In genomic region chr17:43359826-43360619, GRCm38 (mm10) we compare ENCODE assay signal across 9 mouse cellular contexts. TPM values are rescaled to one million over a fixed set of nuclear protein-coding genes. Genes with fewer than 3 reads are reported as not detected.
DNase-seq lines count a peak whose midpoint lies in the region; ATAC-seq and TF ChIP-seq lines count a peak whose summit lies in the region.
"Had no signal": no experiment of that assay in that cellular context is flagged by ENCODE, and none has a peak within 500 bp of the region (broad histone marks: within the 10 kb centered on the region; RNA-seq: fewer than 3 reads in every experiment).

Adgrf5 (plus strand) TSS chr17:43360451.

- no peaks in the 10 kb centered on the region for H3K36me3 ChIP-seq in intestine, postnatal 0 days (ENCODE audit: control insufficient read depth, insufficient read depth)
- no peaks in the 10 kb centered on the region for H3K36me3 ChIP-seq in limb, embryonic 14.5 days (ENCODE audit: control insufficient read depth, insufficient read depth, low read length)

- no peak for TF ChIP-seq POLR2A in limb, embryonic 14.5 days (IDR thresholded peaks at IDR 0.05; ENCODE audit: borderline replicate concordance, extremely low read depth, insufficient read depth, insufficient read length)
- TF ChIP-seq POLR2A in olfactory bulb, adult 2 months (IDR thresholded peaks at IDR 0.05; ENCODE audit: insufficient read depth, low read depth, low read length): no peak; the same call in 1 of the 2 replicates

- peak within 1 kb of the TSS; percentile 51 for H3K4me2 ChIP-seq in intestine, postnatal 0 days (replicated peaks; ENCODE audit: low read depth)
- H3K4me2 ChIP-seq in limb, embryonic 14.5 days (replicated peaks; ENCODE audit: low read depth, low read length, severe bottlenecking): peak within 1 kb of the TSS; percentile 5

- no peak for ATAC-seq in intestine, postnatal 0 days
- ATAC-seq in limb, embryonic 14.5 days (ENCODE audit: low FRiP score, low read depth): no peak

- H3K9ac ChIP-seq in intestine, postnatal 0 days (ENCODE audit: low read depth, low read length): no peak within 1 kb of the TSS
- no peak within 1 kb of the TSS for H3K9ac ChIP-seq in limb, embryonic 14.5 days (ENCODE audit: low read depth, low read length, severe bottlenecking)

- peak within 1 kb of the TSS; percentile 32; the same call in 1 of the 2 replicates for H3K27ac ChIP-seq in left cerebral cortex, adult 2 months
- H3K27ac ChIP-seq in intestine, postnatal 0 days (ENCODE audit: low read depth, low read length): 0 out of 2 replicates have a peak within 1 kb of the TSS, but pooled peaks have one; percentile 29
- H3K27ac ChIP-seq in limb, embryonic 14.5 days (replicated peaks; ENCODE audit: low read depth, low read length): no peak within 1 kb of the TSS
- H3K27ac ChIP-seq in olfactory bulb, adult 2 months (ENCODE audit: insufficient read depth, low read depth, low read length): no peak within 1 kb of the TSS
- H3K27ac ChIP-seq: macrophage had no signal

- WGBS in intestine, postnatal 0 days: 22% methylated on average over 16 of the region's 16 CpGs
- 37% methylated on average over 16 of the region's 16 CpGs for WGBS in limb, embryonic 14.5 days
- WGBS in olfactory bulb, adult 2 months: 65% methylated on average over 16 of the region's 16 CpGs

- H3K27me3 ChIP-seq in intestine, postnatal 0 days (replicated peaks; ENCODE audit: control insufficient read depth, insufficient read depth, low read length): no peaks in the 10 kb centered on the region
- H3K27me3 ChIP-seq in limb, embryonic 14.5 days (ENCODE audit: control insufficient read depth, insufficient read depth, low read length): no peaks in the 10 kb centered on the region

- H3K4me1 ChIP-seq in intestine, postnatal 0 days (replicated peaks; ENCODE audit: control insufficient read depth, insufficient read depth, low read length): no peaks in the 10 kb centered on the region
- H3K4me1 ChIP-seq in limb, embryonic 14.5 days (ENCODE audit: control insufficient read depth, insufficient read depth, low read length): peaks cover 6% of the 10 kb centered on the region
- H3K4me1 ChIP-seq in olfactory bulb, adult 2 months (ENCODE audit: control insufficient read depth, insufficient read depth, low read length): no peaks in the 10 kb centered on the region

- intact Hi-C loops in left cerebral cortex, adult 2 months (cut with DNase I): no loop called here

- no peaks in the 10 kb centered on the region for H3K9me3 ChIP-seq in intestine, postnatal 0 days (ENCODE audit: control insufficient read depth)
- H3K9me3 ChIP-seq in limb, embryonic 14.5 days (ENCODE audit: control insufficient read depth, low read length): no peaks in the 10 kb centered on the region

- H3K4me3 ChIP-seq in left cerebral cortex, adult 2 months: peak within 1 kb of the TSS; percentile 30
- peak within 1 kb of the TSS; percentile 19 for H3K4me3 ChIP-seq in intestine, postnatal 0 days (ENCODE audit: low read depth, low read length)
- H3K4me3 ChIP-seq in limb, embryonic 14.5 days (replicated peaks; ENCODE audit: low read length): peak within 1 kb of the TSS; percentile 3; the same call in 1 of the 2 replicates
- H3K4me3 ChIP-seq in olfactory bulb, adult 2 months (ENCODE audit: insufficient read depth, low read depth, low read length): peak within 1 kb of the TSS; percentile 18; the same call in 1 of the 2 replicates

- TF ChIP-seq CTCF in left cerebral cortex, adult 2 months (IDR thresholded peaks at IDR 0.05): no peak
- TF ChIP-seq CTCF in intestine, postnatal 0 days (IDR thresholded peaks at IDR 0.05; ENCODE audit: low read depth): no peak
- TF ChIP-seq CTCF in olfactory bulb, adult 2 months (IDR thresholded peaks at IDR 0.05; ENCODE audit: insufficient read depth, low read depth, low read length): no peak

- no peak for DNase-seq in left cerebral cortex, adult 2 months (ENCODE audit: extremely low spot score in 1 of 2, low spot score in 2 of 2)
- no peak for DNase-seq in left cerebral cortex, adult 9 months (ENCODE audit: low spot score in 2 of 2)
- DNase-seq in gastrocnemius, postnatal 4 days (ENCODE audit: low spot score in 2 of 2): no peak
- no peak for DNase-seq in limb, embryonic 14.5 days (ENCODE audit: low spot score)
- DNase-seq in right cerebral cortex, adult 18-20 months: no peak
- DNase-seq in frontal cortex, postnatal 25 days (ENCODE audit: low spot score in 2 of 2): no peak

RNA-seq across cellular contexts. Expression of gene Adgrf5, which starts in this region (rescaled TPM):
- 10 to 100 TPM; 32.5 to 35.0 TPM for total RNA-seq in left cerebral cortex, adult 2 months (2021)
- total RNA-seq in gastrocnemius, postnatal 4 days (2021): 10 to 100 TPM; 71.8 to 77.3 TPM
- polyA plus RNA-seq in intestine, postnatal 0 days (2015; fragmentation: Nextera tagmentation; extraction: Ambion mirVana): 3.7 and 4.2 TPM in 2 replicates
- polyA plus RNA-seq in limb, embryonic 14.5 days (2012; rRNA removed): 11.9 and 13.3 TPM in 2 replicates
- 7.7 and 9.8 TPM in 2 replicates for polyA plus RNA-seq in limb, embryonic 14.5 days (2014; fragmentation: Nextera tagmentation; extraction: Ambion mirVana)
- polyA plus RNA-seq in olfactory bulb, adult 2 months (2012; ENCODE audit: insufficient read depth, insufficient read length, low replicate concordance, missing spikeins): not detected in 2 replicates

Comparison
In these comparisons a context has a peak if more than half of its experiments do, and no peak if none do; other contexts are left out.
1. H3K27ac ChIP-seq: peak in left cerebral cortex, adult 2 months (single experiment) and intestine, postnatal 0 days (single experiment); none in limb, embryonic 14.5 days (single experiment) and olfactory bulb, adult 2 months (single experiment).
2. Peak in every context shown above with its lines, with median percentiles within 50 percentile points of each other: H3K4me3 ChIP-seq.